ENCODE assay signal across 8 mouse cellular contexts in genomic region chr8:85430801-85431200, GRCm38 (mm10). TPM values are rescaled to one million over a fixed set of nuclear protein-coding genes. Genes with fewer than 3 reads are reported as not detected.
A peak's percentile ranks its signal among the peaks of the same experiment; 100 is the strongest.
DNase-seq lines count a peak whose midpoint lies in the region; ATAC-seq and TF ChIP-seq lines count a peak whose summit lies in the region.

No protein-coding gene starts in this region.

- H3K9me3 ChIP-seq in embryonic facial prominence, embryonic 13.5 days = no peaks in the 10 kb centered on the region
- H3K9me3 ChIP-seq in limb, embryonic 10.5 days (replicated peaks) = no peaks in the 10 kb centered on the region
- H3K9me3 ChIP-seq in midbrain, embryonic 15.5 days = no peaks in the 10 kb centered on the region

- 16% methylated on average over 3 of the region's 3 CpGs for WGBS in embryonic facial prominence, embryonic 13.5 days
- 29% methylated on average over 3 of the region's 3 CpGs for WGBS in limb, embryonic 10.5 days
- WGBS in midbrain, embryonic 15.5 days = 18% methylated on average over 3 of the region's 3 CpGs

- H3K4me3 ChIP-seq in layer of hippocampus, adult 2 months = peak overlapping the region; percentile 79
- peak overlapping the region; percentile 69 for H3K4me3 ChIP-seq in embryonic facial prominence, embryonic 13.5 days
- H3K4me3 ChIP-seq in limb, embryonic 10.5 days = peak overlapping the region; percentile 86
- peak overlapping the region; percentile 79 for H3K4me3 ChIP-seq in midbrain, embryonic 15.5 days

- peaks cover 34% of the 10 kb centered on the region for H3K4me1 ChIP-seq in embryonic facial prominence, embryonic 13.5 days
- H3K4me1 ChIP-seq in limb, embryonic 10.5 days = peaks cover 17% of the 10 kb centered on the region
- H3K4me1 ChIP-seq in midbrain, embryonic 15.5 days = peaks cover 41% of the 10 kb centered on the region

- TF ChIP-seq CTCF in layer of hippocampus, adult 2 months (conservative IDR thresholded peaks at IDR 0.05) = no peak

- DNase-seq in layer of hippocampus, adult 2 months (ENCODE audit: low spot score in 2 of 2) = no peak
- DNase-seq in layer of hippocampus, adult 8-10 months (ENCODE audit: low spot score in 2 of 2) = no peak
- DNase-seq in heart, postnatal 14 days = peak; percentile 30 to 42
- DNase-seq in limb, embryonic 10.5 days (ENCODE audit: low spot score) = peak; percentile 41
- DNase-seq in right cerebral cortex, postnatal 4 days = no peak
- no peak for DNase-seq in T-cell, adult 2 months (ENCODE audit: low spot score)

- no peaks in the 10 kb centered on the region for H3K36me3 ChIP-seq in embryonic facial prominence, embryonic 13.5 days
- 0 out of 2 replicates have a peak, but pooled peaks cover 3% of the 10 kb centered on the region for H3K36me3 ChIP-seq in limb, embryonic 10.5 days
- H3K36me3 ChIP-seq in midbrain, embryonic 15.5 days (replicated peaks) = no peaks in the 10 kb centered on the region

- H3K4me2 ChIP-seq in embryonic facial prominence, embryonic 13.5 days = peak overlapping the region; percentile 71
- peak overlapping the region; percentile 56 for H3K4me2 ChIP-seq in midbrain, embryonic 15.5 days

- no peak for ATAC-seq in embryonic facial prominence, embryonic 13.5 days (ENCODE audit: insufficient number of reproducible peaks, insufficient read depth, low FRiP score, low TSS enrichment, low read depth)
- ATAC-seq in midbrain, embryonic 15.5 days (replicated peaks) = no peak

- H3K9ac ChIP-seq in embryonic facial prominence, embryonic 13.5 days = peak overlapping the region; percentile 89
- peak overlapping the region; percentile 14; the same call in 1 of the 2 replicates for H3K9ac ChIP-seq in midbrain, embryonic 15.5 days

- H3K27me3 ChIP-seq in embryonic facial prominence, embryonic 13.5 days = no peaks in the 10 kb centered on the region
- no peaks in the 10 kb centered on the region for H3K27me3 ChIP-seq in limb, embryonic 10.5 days (ENCODE audit: low read depth, poor library complexity, severe bottlenecking)
- H3K27me3 ChIP-seq in midbrain, embryonic 15.5 days (replicated peaks) = no peaks in the 10 kb centered on the region

- intact Hi-C loops in heart, postnatal 14 days (cut with DNase I) = no loop called here

- H3K27ac ChIP-seq in layer of hippocampus, adult 2 months = peak overlapping the region; percentile 88; the same call in 1 of the 2 replicates
- H3K27ac ChIP-seq in embryonic facial prominence, embryonic 13.5 days = 0 out of 2 replicates have a peak overlapping the region, but pooled peaks have one; percentile 29
- H3K27ac ChIP-seq in limb, embryonic 10.5 days = no peak overlapping the region
- no peak overlapping the region for H3K27ac ChIP-seq in midbrain, embryonic 15.5 days

RNA-seq across cellular contexts. Expression of gene 4921524J17Rik, which starts 1.8 kb away (rescaled TPM):
- total RNA-seq in layer of hippocampus, adult 2 months (2021) = 10 to 100 TPM; 16.5 to 17.7 TPM
- 10 to 100 TPM in 3 of 4 experiments, 1 to 10 TPM in 1; 9.8 to 12.3 (median 11.4) TPM for total RNA-seq in layer of hippocampus, adult 8-10 months (2022)
- polyA plus RNA-seq in embryonic facial prominence, embryonic 13.5 days (2015; fragmentation: Nextera tagmentation; extraction: Ambion mirVana) = 54.0 and 56.6 TPM in 2 replicates
- total RNA-seq in heart, postnatal 14 days (2021) = 10 to 100 TPM; 20.7 to 23.2 TPM
- polyA plus RNA-seq in limb, embryonic 10.5 days (2016; fragmentation: Nextera tagmentation; extraction: Ambion mirVana) = 41.4 and 44.1 TPM in 2 replicates
- polyA plus RNA-seq in midbrain, embryonic 15.5 days (2015; fragmentation: Nextera tagmentation; extraction: Ambion mirVana) = 36.5 and 38.6 TPM in 2 replicates

RNA-seq across cellular contexts. Expression of gene Mylk3, which starts 44.7 kb away (rescaled TPM):
- total RNA-seq in layer of hippocampus, adult 2 months (2021) = 1 to 10 TPM; 4.1 to 4.9 TPM
- 1 to 10 TPM; 1.3 to 8.9 (median 2.6) TPM for total RNA-seq in layer of hippocampus, adult 8-10 months (2022)
- polyA plus RNA-seq in embryonic facial prominence, embryonic 13.5 days (2015; fragmentation: Nextera tagmentation; extraction: Ambion mirVana) = 4.4 and 5.4 TPM in 2 replicates
- total RNA-seq in heart, postnatal 14 days (2021) = 100 to 1,000 TPM; 332 to 359 TPM
- 0.93 TPM in 2 replicates for polyA plus RNA-seq in limb, embryonic 10.5 days (2016; fragmentation: Nextera tagmentation; extraction: Ambion mirVana)
- 0.34 and 0.52 TPM in 2 replicates for polyA plus RNA-seq in midbrain, embryonic 15.5 days (2015; fragmentation: Nextera tagmentation; extraction: Ambion mirVana)

Comparison
In these comparisons a context has a peak if more than half of its experiments do, and no peak if none do; other contexts are left out.
1. DNase-seq: peak in heart, postnatal 14 days (2 of 2) and limb, embryonic 10.5 days (single experiment); none in layer of hippocampus, adult 2 months (0 of 2), layer of hippocampus, adult 8-10 months (0 of 2), right cerebral cortex, postnatal 4 days (single experiment) and T-cell, adult 2 months (single experiment).
2. H3K27ac ChIP-seq: peak in layer of hippocampus, adult 2 months (single experiment) and embryonic facial prominence, embryonic 13.5 days (single experiment); none in limb, embryonic 10.5 days (single experiment) and midbrain, embryonic 15.5 days (single experiment).
3. RNA of gene Mylk3, which starts 44.7 kb away (total RNA-seq): 332 to 359 TPM in heart, postnatal 14 days; 4.1 to 4.9 TPM in layer of hippocampus, adult 2 months and 1.3 to 8.9 TPM in layer of hippocampus, adult 8-10 months; every median in the first group is over 10 times any median in the second.
4. Peak in every context shown above with its lines, with median percentiles within 50 percentile points of each other: H3K4me3 ChIP-seq.